Mouse (Mus musculus) granulocyte monocyte progenitor cell, adult 5-6 weeks (primary cell): ENCODE results near the gene Dpf1. TPM values are rescaled to one million over a fixed set of nuclear protein-coding genes. Genes with fewer than 3 reads are reported as not detected.

ENCODE experiments used
- ATAC-seq: replicated peaks from 2 replicates; pipeline ENCODE4 v1.8.0; 2016; ENCODE audit warnings: mild to moderate bottlenecking, moderate TSS enrichment, inconsistent platforms; ENCODE audit not compliant: poor library complexity, severe bottlenecking
- total RNA-seq, 2 experiments: library from RNA; stranded (forward) in 1 of 2; stranded (reverse) in 1 of 2; fragments of 200-712, 200-1000 nt in 1 of 2; fragments of >200 nt in 1 of 2; fragmentation: Nextera tagmentation in 1 of 2; gene quantifications; 2 replicates each; pipeline ENCODE4 v1.2.3; 2014 to 2017

Dpf1 gene
- total RNA-seq (2014; fragmentation: Nextera tagmentation) (not detected in 2 replicates), total RNA-seq (2017) (0.22 TPM in 1 of 2 replicates, not detected in the other)

GRCm38 (mm10) chr7:29303738-29304462, at the start of gene Dpf1:
Dpf1 (plus strand) TSS chr7:29303951.
- ATAC-seq, result peak; percentile 73

- ATAC-seq, result no peak
Observed at GRCm38 (mm10) chr7:29255875-29256274, 47.9 kb upstream of the Dpf1 start.

- no peak for ATAC-seq
Observed at GRCm38 (mm10) chr7:29257368-29257767, 46.4 kb upstream of the Dpf1 start.

GRCm38 (mm10) chr7:29259781-29260730, 43.7 kb upstream of the Dpf1 start:
- ATAC-seq, result no peak

- ATAC-seq, result no peak
Observed at GRCm38 (mm10) chr7:29262151-29262550, 41.6 kb upstream of the Dpf1 start.

GRCm38 (mm10) chr7:29263831-29264230, 39.9 kb upstream of the Dpf1 start:
- no peak for ATAC-seq

GRCm38 (mm10) chr7:29265636-29266035, 38.1 kb upstream of the Dpf1 start:
- ATAC-seq, result no peak

GRCm38 (mm10) chr7:29266931-29267330, 36.8 kb upstream of the Dpf1 start:
- no peak for ATAC-seq

GRCm38 (mm10) chr7:29270445-29270844, 33.3 kb upstream of the Dpf1 start:
- ATAC-seq, result peak; percentile 37

GRCm38 (mm10) chr7:29271687-29272465, 31.9 kb upstream of the Dpf1 start:
- ATAC-seq, result no peak

GRCm38 (mm10) chr7:29276715-29277114, 27.0 kb upstream of the Dpf1 start:
- ATAC-seq, result no peak

- no peak for ATAC-seq
Observed at GRCm38 (mm10) chr7:29277510-29277909, 26.2 kb upstream of the Dpf1 start.

- no peak for ATAC-seq
Observed at GRCm38 (mm10) chr7:29279261-29279660, 24.5 kb upstream of the Dpf1 start.

GRCm38 (mm10) chr7:29279924-29280323, 23.8 kb upstream of the Dpf1 start:
- ATAC-seq, result no peak

GRCm38 (mm10) chr7:29280801-29281200, 22.9 kb upstream of the Dpf1 start:
- ATAC-seq, result peak; percentile 10; the same call in 1 of the 2 replicates

- peak; percentile 67 for ATAC-seq
Observed at GRCm38 (mm10) chr7:29281201-29282073, 22.3 kb upstream of the Dpf1 start, which contains the start of gene Spint2. Spint2 (minus strand) TSS chr7:29281912.

GRCm38 (mm10) chr7:29282074-29282554, 21.6 kb upstream of the Dpf1 start:
- ATAC-seq, result peak; percentile 61

GRCm38 (mm10) chr7:29283876-29284275, 19.9 kb upstream of the Dpf1 start:
- ATAC-seq, result no peak

- no peak for ATAC-seq
Observed at GRCm38 (mm10) chr7:29284523-29284922, 19.2 kb upstream of the Dpf1 start.
